Mouse (Mus musculus): ENCODE measurements around the gene Zfp12. TPM values are rescaled to one million over a fixed set of nuclear protein-coding genes. Genes with fewer than 3 reads are reported as not detected.

The Zfp12 gene
- total and polyA plus RNA-seq, 3 experiments, result 12.8 to 18.8 (median 13.1) TPM

GRCm38 (mm10) chr5:143255802-143256201, 20.8 kb downstream of the Zfp12 start:
- peaks cover 29 to 84% of the 10 kb centered on the region in 2 experiments for H3K36me3 ChIP-seq (replicated peaks in 1 of 2; ENCODE audit: control insufficient read depth in 1 of 2, insufficient read depth in 1 of 2, low read length in 1 of 2)
- H3K79me2 ChIP-seq (replicated peaks; ENCODE audit: control insufficient read depth, extremely low read depth, insufficient read depth, poor library complexity, severe bottlenecking), result no peaks in the 10 kb centered on the region
- no peak overlapping the region for H3K4me3 ChIP-seq (replicated peaks in 1 of 3; ENCODE audit: low read depth in 2 of 3, low read length in 2 of 3, poor library complexity in 1 of 3)
- no peak for DNase-seq (ENCODE audit: extremely low read depth)
- dilution Hi-C loops (cut with MboI; ENCODE audit: extremely low pct_ligation_motif_present, extremely low pct_unique_long_range_greater_than_20kb, low sequenced_read_pairs), result no loop called here
- H3K27me3 ChIP-seq (replicated peaks), result no peaks in the 10 kb centered on the region
- TF ChIP-seq MXI1 (IDR thresholded peaks at IDR 0.05; ENCODE audit: low read depth, low read length), result no peak
- TF ChIP-seq CHD2 (IDR thresholded peaks at IDR 0.05; ENCODE audit: low read length), result no peak
- TF ChIP-seq IRF4 (IDR thresholded peaks at IDR 0.05; ENCODE audit: low read depth, low read length), result no peak
- no peak for TF ChIP-seq TCF12 (IDR thresholded peaks at IDR 0.05; ENCODE audit: low read depth, low read length)
- H3K4me1 ChIP-seq (ENCODE audit: control insufficient read depth in 1 of 2, insufficient read depth in 2 of 2), result no peaks in the 10 kb centered on the region
- in situ Hi-C loops (cut with MboI; ENCODE audit: low pct_ligation_motif_present, low pct_unique_long_range_greater_than_20kb, low sequenced_read_pairs), result no loop called here
- no peak overlapping the region for H3K9ac ChIP-seq (ENCODE audit: insufficient read depth, low read depth)
- no peak overlapping the region for H3K27ac ChIP-seq (ENCODE audit: insufficient read depth, low read depth)
- peaks cover 35% of the 10 kb centered on the region for H3K9me3 ChIP-seq (replicated peaks; ENCODE audit: low read length)
- no peak overlapping the region for H3K4me2 ChIP-seq (ENCODE audit: insufficient read depth, low read depth, poor library complexity, severe bottlenecking)

- Histone ChIP-seq H3K4me2 (ENCODE audit: insufficient read depth, low read depth, poor library complexity, severe bottlenecking) (no peak overlapping the region), H3K27me3 (replicated peaks) (no peaks in the 10 kb centered on the region), H3K9me3 (replicated peaks; ENCODE audit: low read length) (no peaks in the 10 kb centered on the region), H3K79me2 (replicated peaks; ENCODE audit: control insufficient read depth, extremely low read depth, insufficient read depth, poor library complexity, severe bottlenecking) (no peaks in the 10 kb centered on the region), H3K27ac (ENCODE audit: insufficient read depth, low read depth) (no peak overlapping the region), H3K36me3 (replicated peaks in 1 of 2; ENCODE audit: control insufficient read depth in 1 of 2, insufficient read depth in 1 of 2, low read length in 1 of 2) (peaks cover 8 to 65% of the 10 kb centered on the region in 2 experiments), H3K9ac (ENCODE audit: insufficient read depth, low read depth) (no peak overlapping the region), H3K4me1 (ENCODE audit: control insufficient read depth in 1 of 2, insufficient read depth in 2 of 2) (no peaks in the 10 kb centered on the region), H3K4me3 (replicated peaks in 1 of 3; ENCODE audit: low read depth in 2 of 3, low read length in 2 of 3, poor library complexity in 1 of 3) (no peak overlapping the region)
- in situ Hi-C loops (cut with MboI; ENCODE audit: low pct_ligation_motif_present, low pct_unique_long_range_greater_than_20kb, low sequenced_read_pairs), result no loop called here
- dilution Hi-C loops (cut with MboI; ENCODE audit: extremely low pct_ligation_motif_present, extremely low pct_unique_long_range_greater_than_20kb, low sequenced_read_pairs), result no loop called here
- DNase-seq (ENCODE audit: extremely low read depth), result no peak
- TF ChIP-seq HCFC1 (IDR thresholded peaks at IDR 0.05; ENCODE audit: low read depth, low read length), result no peak
- no peak for TF ChIP-seq UBTF (IDR thresholded peaks at IDR 0.05; ENCODE audit: low read depth, low read length)
- TF ChIP-seq SIN3A (IDR thresholded peaks at IDR 0.05; ENCODE audit: low read length), result no peak
- TF ChIP-seq MEF2A (IDR thresholded peaks at IDR 0.05; ENCODE audit: borderline replicate concordance, low read depth, low read length), result no peak
- TF ChIP-seq ZMIZ1 (IDR thresholded peaks at IDR 0.05; ENCODE audit: low read depth, low read length), result no peak
- no peak for TF ChIP-seq SMC3 (IDR thresholded peaks at IDR 0.05; ENCODE audit: low read depth, low read length)
- TF ChIP-seq MAFK (IDR thresholded peaks at IDR 0.05; ENCODE audit: insufficient replicate concordance, low read length), result no peak
- no peak for TF ChIP-seq CTCF (conservative IDR thresholded peaks at IDR 0.05 in 1 of 2, IDR thresholded peaks at IDR 0.05 in 1 of 2; ENCODE audit: low read depth in 2 of 2, low read length in 2 of 2)
- no peak for TF ChIP-seq NRF1 (IDR thresholded peaks at IDR 0.05; ENCODE audit: low read depth, low read length)
- TF ChIP-seq USF1 (IDR thresholded peaks at IDR 0.05; ENCODE audit: low read depth, low read length), result no peak
- no peak for TF ChIP-seq ZC3H11A (IDR thresholded peaks at IDR 0.05; ENCODE audit: low read depth, low read length)
- no peak for TF ChIP-seq POLR2A (IDR thresholded peaks at IDR 0.05; ENCODE audit: low read depth, low read length)
- TF ChIP-seq KAT2A (IDR thresholded peaks at IDR 0.05; ENCODE audit: insufficient replicate concordance, low read length), result no peak
- TF ChIP-seq JUN (IDR thresholded peaks at IDR 0.05; ENCODE audit: insufficient read depth, low read depth, low read length), result no peak
- no peak for TF ChIP-seq RAD21 (IDR thresholded peaks at IDR 0.05; ENCODE audit: low read depth, low read length)
- no peak for TF ChIP-seq MAZ (IDR thresholded peaks at IDR 0.05; ENCODE audit: low read depth, low read length)
- no peak for TF ChIP-seq RCOR1 (conservative IDR thresholded peaks at IDR 0.05; ENCODE audit: low read depth, low read length)
- no peak for TF ChIP-seq JUND (conservative IDR thresholded peaks at IDR 0.05; ENCODE audit: low read depth, low read length)
- TF ChIP-seq IRF4 (IDR thresholded peaks at IDR 0.05; ENCODE audit: low read depth, low read length), result no peak
Measured at GRCm38 (mm10) chr5:143261636-143262035, 26.7 kb downstream of the Zfp12 start.
